Mouse (Mus musculus): Measurements from ENCODE around the gene Ubac2. TPM values are rescaled to one million over a fixed set of nuclear protein-coding genes. Genes with fewer than 3 reads are reported as not detected.

Ubac2 gene
- total RNA-seq, 1 experiment, result 41.5 TPM

GRCm38 (mm10) chr14:121924876-121925275, 46.5 kb downstream of the Ubac2 start:
- H3K4me1 ChIP-seq (ENCODE audit: control insufficient read depth in 2 of 2, insufficient read depth in 2 of 2, low read length in 2 of 2, poor library complexity in 1 of 2), result peaks cover 0 to 2% of the 10 kb centered on the region in 2 experiments; a peak in 1 of 4 replicates
- no peak overlapping the region for H3K27ac ChIP-seq (ENCODE audit: insufficient read depth, low read depth, low read length, poor library complexity, severe bottlenecking)
- no peak overlapping the region for H3K9ac ChIP-seq (ENCODE audit: insufficient read depth, low read depth, low read length, poor library complexity, severe bottlenecking)
- no peak overlapping the region for H3K4me3 ChIP-seq (ENCODE audit: insufficient read depth in 1 of 2, low read depth in 1 of 2, low read length in 2 of 2, poor library complexity in 1 of 2, severe bottlenecking in 1 of 2)
- H3K9me3 ChIP-seq (ENCODE audit: control insufficient read depth, insufficient read depth, low read depth, low read length), result no peaks in the 10 kb centered on the region
- no peak for TF ChIP-seq CHD2 (IDR thresholded peaks at IDR 0.05; ENCODE audit: low read depth, low read length)
- no peak for TF ChIP-seq HCFC1 (IDR thresholded peaks at IDR 0.05; ENCODE audit: borderline replicate concordance, insufficient read depth, low read length)
- in situ Hi-C loops (cut with MboI; ENCODE audit: low sequenced_read_pairs in 2 of 2, unreplicated experiment in 2 of 2), result loop anchor here in 1 of 2 experiments (5.0 kb wide), 1 partner anchor 137 kb away; no protein-coding TSS in a partner anchor
- H3K36me3 ChIP-seq (ENCODE audit: control insufficient read depth, insufficient read depth, low read length, poor library complexity, severe bottlenecking), result no peaks in the 10 kb centered on the region
- DNase-seq (ENCODE audit: low read depth, low spot score), result no peak

DNA sequence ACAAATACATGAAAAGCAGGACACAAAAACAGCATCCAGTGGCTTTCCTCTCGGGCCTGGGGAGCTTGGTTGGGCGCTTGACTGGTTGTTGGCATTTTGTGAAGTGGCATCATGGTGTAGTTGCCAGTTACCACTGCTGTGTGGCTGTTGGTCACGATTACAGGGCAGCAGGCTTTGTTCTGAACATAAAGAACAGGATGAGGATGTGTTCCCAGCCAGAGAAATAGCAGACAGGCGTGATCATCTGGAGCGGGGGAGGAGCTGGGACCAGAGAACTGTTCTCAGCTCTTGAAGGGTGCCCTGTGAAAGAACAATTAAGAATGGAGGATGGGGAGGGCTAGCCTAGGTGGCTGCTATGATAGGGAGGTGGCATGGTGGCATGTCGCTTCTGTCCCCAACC, 48.5 kb downstream of the Ubac2 start:
- Histone ChIP-seq H3K9me3 (ENCODE audit: control insufficient read depth, insufficient read depth, low read depth, low read length) (no peaks in the 10 kb centered on the region), H3K36me3 (ENCODE audit: control insufficient read depth, insufficient read depth, low read length, poor library complexity, severe bottlenecking) (no peaks in the 10 kb centered on the region), H3K4me1 (ENCODE audit: control insufficient read depth in 2 of 2, insufficient read depth in 2 of 2, low read length in 2 of 2, poor library complexity in 1 of 2) (peaks cover 6% of the 10 kb centered on the region in 2 experiments; a peak in 2 of 4 replicates), H3K27ac (ENCODE audit: insufficient read depth, low read depth, low read length, poor library complexity, severe bottlenecking) (no peak overlapping the region), H3K4me3 (ENCODE audit: insufficient read depth in 1 of 2, low read depth in 1 of 2, low read length in 2 of 2, poor library complexity in 1 of 2, severe bottlenecking in 1 of 2) (no peak overlapping the region), H3K9ac (ENCODE audit: insufficient read depth, low read depth, low read length, poor library complexity, severe bottlenecking) (no peak overlapping the region)
- no peak for TF ChIP-seq HCFC1 (IDR thresholded peaks at IDR 0.05; ENCODE audit: borderline replicate concordance, insufficient read depth, low read length)
- no peak for TF ChIP-seq MAFK (IDR thresholded peaks at IDR 0.05; ENCODE audit: insufficient read depth, low read depth, low read length)
- TF ChIP-seq ZC3H11A (IDR thresholded peaks at IDR 0.05; ENCODE audit: borderline replicate concordance, low read depth, low read length), result no peak
- no peak for TF ChIP-seq CHD2 (IDR thresholded peaks at IDR 0.05; ENCODE audit: low read depth, low read length)
- TF ChIP-seq ZNF384 (IDR thresholded peaks at IDR 0.05; ENCODE audit: low read depth, low read length), result no peak
- in situ Hi-C loops (cut with MboI; ENCODE audit: low sequenced_read_pairs in 2 of 2, unreplicated experiment in 2 of 2), result loop anchor here in 1 of 2 experiments (5.0 kb wide), 1 partner anchor 135 kb away; no protein-coding TSS in a partner anchor
- DNase-seq (ENCODE audit: low read depth, low spot score), result no peak

DNA sequence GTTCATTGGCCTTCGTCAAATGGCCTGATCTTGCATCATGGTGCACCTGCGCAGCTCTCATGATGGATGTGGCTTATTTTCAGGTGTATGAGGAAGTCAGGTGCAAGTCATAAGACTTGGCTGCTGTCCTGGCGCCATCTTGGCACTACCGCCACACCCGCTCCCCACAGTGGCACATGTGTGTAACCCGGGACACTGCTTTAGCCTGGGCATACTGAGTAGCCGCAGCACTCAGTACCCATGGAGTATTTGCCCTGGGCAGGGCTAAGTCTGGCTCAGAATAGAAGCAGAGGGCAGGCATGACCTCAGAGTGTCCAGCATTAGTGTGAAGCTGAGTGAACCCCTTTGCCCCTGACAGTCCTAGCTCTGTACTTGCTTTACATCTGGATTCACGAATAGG, 49.0 kb downstream of the Ubac2 start:
- TF ChIP-seq ZC3H11A (IDR thresholded peaks at IDR 0.05; ENCODE audit: borderline replicate concordance, low read depth, low read length) (no peak), MAFK (IDR thresholded peaks at IDR 0.05; ENCODE audit: insufficient read depth, low read depth, low read length) (no peak), HCFC1 (IDR thresholded peaks at IDR 0.05; ENCODE audit: borderline replicate concordance, insufficient read depth, low read length) (no peak), ZNF384 (IDR thresholded peaks at IDR 0.05; ENCODE audit: low read depth, low read length) (no peak), CHD2 (IDR thresholded peaks at IDR 0.05; ENCODE audit: low read depth, low read length) (no peak)
- Histone ChIP-seq H3K9me3 (ENCODE audit: control insufficient read depth, insufficient read depth, low read depth, low read length) (no peaks in the 10 kb centered on the region), H3K9ac (ENCODE audit: insufficient read depth, low read depth, low read length, poor library complexity, severe bottlenecking) (peak overlapping the region; percentile 28; the same call in 1 of the 2 replicates), H3K4me1 (ENCODE audit: control insufficient read depth in 2 of 2, insufficient read depth in 2 of 2, low read length in 2 of 2, poor library complexity in 1 of 2) (peaks cover 6 to 8% of the 10 kb centered on the region in 2 experiments; a peak in 2 of 4 replicates), H3K27ac (ENCODE audit: insufficient read depth, low read depth, low read length, poor library complexity, severe bottlenecking) (no peak overlapping the region), H3K36me3 (ENCODE audit: control insufficient read depth, insufficient read depth, low read length, poor library complexity, severe bottlenecking) (no peaks in the 10 kb centered on the region), H3K4me3 (ENCODE audit: insufficient read depth in 1 of 2, low read depth in 1 of 2, low read length in 2 of 2, poor library complexity in 1 of 2, severe bottlenecking in 1 of 2) (no peak overlapping the region)
- in situ Hi-C loops (cut with MboI; ENCODE audit: low sequenced_read_pairs in 2 of 2, unreplicated experiment in 2 of 2), result loop anchor here in 1 of 2 experiments (5.0 kb wide), 1 partner anchor 135 kb away; no protein-coding TSS in a partner anchor
- no peak for DNase-seq (ENCODE audit: low read depth, low spot score)

- peak; percentile 35 for DNase-seq (ENCODE audit: low read depth, low spot score)
- no peak overlapping the region for H3K4me3 ChIP-seq (ENCODE audit: insufficient read depth in 1 of 2, low read depth in 1 of 2, low read length in 2 of 2, poor library complexity in 1 of 2, severe bottlenecking in 1 of 2)
- H3K36me3 ChIP-seq (ENCODE audit: control insufficient read depth, insufficient read depth, low read length, poor library complexity, severe bottlenecking), result no peaks in the 10 kb centered on the region; the same call in 1 of the 2 replicates
- H3K9me3 ChIP-seq (ENCODE audit: control insufficient read depth, insufficient read depth, low read depth, low read length), result no peaks in the 10 kb centered on the region
- peaks cover 6 to 8% of the 10 kb centered on the region in 2 experiments; a peak in 2 of 4 replicates for H3K4me1 ChIP-seq (ENCODE audit: control insufficient read depth in 2 of 2, insufficient read depth in 2 of 2, low read length in 2 of 2, poor library complexity in 1 of 2)
- TF ChIP-seq ZNF384 (IDR thresholded peaks at IDR 0.05; ENCODE audit: low read depth, low read length) (no peak), ZC3H11A (IDR thresholded peaks at IDR 0.05; ENCODE audit: borderline replicate concordance, low read depth, low read length) (peak; percentile 39; the same call in 1 of the 2 replicates), CHD2 (IDR thresholded peaks at IDR 0.05; ENCODE audit: low read depth, low read length) (no peak)
- no peak overlapping the region for H3K27ac ChIP-seq (ENCODE audit: insufficient read depth, low read depth, low read length, poor library complexity, severe bottlenecking)
- in situ Hi-C loops (cut with MboI; ENCODE audit: low sequenced_read_pairs in 2 of 2, unreplicated experiment in 2 of 2), result loop anchor here in 1 of 2 experiments (5.0 kb wide), 1 partner anchor 134 kb away; no protein-coding TSS in a partner anchor
- no peak overlapping the region for H3K9ac ChIP-seq (ENCODE audit: insufficient read depth, low read depth, low read length, poor library complexity, severe bottlenecking)
Measured at GRCm38 (mm10) chr14:121928375-121929137, 50.1 kb downstream of the Ubac2 start.

Measured in ES-E14 (cell line).